Mouse (Mus musculus): Measurements from ENCODE around the gene Rabepk. TPM values are rescaled to one million over a fixed set of nuclear protein-coding genes. Genes with fewer than 3 reads are reported as not detected.
"Not testable (repeated sequence)": the region's sequence is repeated elsewhere in the genome, so short reads cannot be mapped to it uniquely, and the experiment has no call there.

Gene Rabepk
- polyA plus RNA-seq, 1 experiment from 2014 or later: 17.3 TPM

DNA sequence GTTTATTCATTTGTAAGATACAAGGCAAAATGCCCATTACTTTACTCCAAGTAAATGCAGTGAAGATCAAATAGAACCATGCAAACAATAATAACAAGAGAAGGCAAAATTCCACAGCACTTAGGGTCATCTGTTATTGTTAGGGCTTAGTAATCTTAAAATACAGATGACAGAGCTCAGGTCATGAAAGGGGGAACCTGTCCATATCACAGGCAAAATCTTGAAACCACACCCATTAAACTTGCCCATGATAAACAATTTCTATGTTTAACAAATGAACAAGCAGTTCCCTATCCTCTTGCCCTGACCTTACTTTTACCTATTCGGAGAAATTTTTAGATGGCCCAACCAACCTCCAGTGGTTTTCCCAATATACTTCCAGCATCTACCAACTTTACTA, 9.9 kb upstream of the Rabepk start:
- H3K36me3 ChIP-seq (ENCODE audit: control insufficient read depth, insufficient read depth): peaks cover 65% of the 10 kb centered on the region
- 0 out of 2 replicates have a peak overlapping the region, but pooled peaks have one; percentile 17 for H3K9ac ChIP-seq (ENCODE audit: low read depth, low read length)
- peaks cover 48% of the 10 kb centered on the region for H3K4me1 ChIP-seq (ENCODE audit: control insufficient read depth, low read depth, low read length)

GRCm38 (mm10) chr2:34808057-34808456, 8.3 kb upstream of the Rabepk start:
- H3K36me3 ChIP-seq (ENCODE audit: control insufficient read depth, insufficient read depth): peaks cover 58% of the 10 kb centered on the region
- H3K9ac ChIP-seq (ENCODE audit: low read depth, low read length): no peak overlapping the region
- WGBS (ENCODE audit: insufficient replicate concordance): 41% methylated on average over 2 of the region's 2 CpGs

More for the DNA sequence above, 9.9 kb upstream of the Rabepk start:
- no peaks in the 10 kb centered on the region for H3K27me3 ChIP-seq (ENCODE audit: control insufficient read depth, insufficient read depth, low read depth, low read length)
- H3K4me2 ChIP-seq (ENCODE audit: low read depth, low read length): peak overlapping the region; percentile 28; the same call in 1 of the 2 replicates
- H3K27ac ChIP-seq (ENCODE audit: low read length): peak overlapping the region; percentile 70
- H3K9me3 ChIP-seq (replicated peaks; ENCODE audit: control insufficient read depth, low read length): no peaks in the 10 kb centered on the region
- no peak overlapping the region for H3K4me3 ChIP-seq (ENCODE audit: low read depth, low read length)
- ATAC-seq (ENCODE audit: low read depth): no peak
- WGBS (ENCODE audit: insufficient replicate concordance): 58% methylated on average over 1 of the region's 1 CpGs

DNA sequence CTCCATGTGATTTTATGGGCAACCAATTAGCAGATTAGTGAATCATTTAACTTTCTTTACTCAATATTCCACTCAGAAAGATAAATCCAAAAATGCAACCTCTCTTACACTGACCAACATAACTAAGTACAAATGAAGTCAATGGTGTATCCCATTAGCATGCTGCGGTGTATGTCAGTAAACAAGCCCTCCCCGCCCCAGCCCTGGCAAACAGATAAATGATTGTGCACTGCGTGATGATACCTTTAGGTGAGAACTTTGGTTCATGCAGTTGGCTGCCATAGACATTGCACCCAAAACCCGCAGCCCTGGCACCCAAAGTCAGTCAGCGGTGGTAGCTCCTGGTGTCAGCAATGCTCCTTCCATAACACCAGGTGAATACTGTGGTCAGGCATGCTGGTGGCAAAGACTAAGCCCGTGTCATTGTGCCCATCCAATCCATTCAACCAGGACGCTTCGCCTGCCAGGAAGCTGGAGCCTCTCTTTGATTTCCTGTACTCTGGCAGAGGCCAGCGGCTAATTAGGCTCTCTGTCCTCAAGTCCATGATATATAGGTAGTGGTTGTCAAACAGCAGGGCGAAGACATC, 5.7 kb upstream of the Rabepk start:
- ATAC-seq (ENCODE audit: low read depth): peak; percentile 47
- Histone ChIP-seq H3K9ac (ENCODE audit: low read depth, low read length) (peak overlapping the region; percentile 44), H3K36me3 (ENCODE audit: control insufficient read depth, insufficient read depth) (peaks cover 35% of the 10 kb centered on the region), H3K27ac (ENCODE audit: low read length) (peak overlapping the region; percentile 87), H3K4me2 (ENCODE audit: low read depth, low read length) (peak overlapping the region; percentile 63), H3K9me3 (replicated peaks; ENCODE audit: control insufficient read depth, low read length) (no peaks in the 10 kb centered on the region), H3K27me3 (ENCODE audit: control insufficient read depth, insufficient read depth, low read depth, low read length) (no peaks in the 10 kb centered on the region), H3K4me3 (ENCODE audit: low read depth, low read length) (peak overlapping the region; percentile 40), H3K4me1 (ENCODE audit: control insufficient read depth, low read depth, low read length) (peaks cover 57% of the 10 kb centered on the region)
- WGBS (ENCODE audit: insufficient replicate concordance): 75% methylated on average over 10 of the region's 10 CpGs

More at GRCm38 (mm10) chr2:34808057-34808456, 8.3 kb upstream of the Rabepk start:
- H3K27me3 ChIP-seq (ENCODE audit: control insufficient read depth, insufficient read depth, low read depth, low read length): no peaks in the 10 kb centered on the region
- no peak overlapping the region for H3K4me2 ChIP-seq (ENCODE audit: low read depth, low read length)
- H3K9me3 ChIP-seq (replicated peaks; ENCODE audit: control insufficient read depth, low read length): no peaks in the 10 kb centered on the region
- H3K4me3 ChIP-seq (ENCODE audit: low read depth, low read length): no peak overlapping the region
- peak overlapping the region; percentile 66 for H3K27ac ChIP-seq (ENCODE audit: low read length)
- peaks cover 59% of the 10 kb centered on the region for H3K4me1 ChIP-seq (ENCODE audit: control insufficient read depth, low read depth, low read length)
- ATAC-seq (ENCODE audit: low read depth): no peak

DNA sequence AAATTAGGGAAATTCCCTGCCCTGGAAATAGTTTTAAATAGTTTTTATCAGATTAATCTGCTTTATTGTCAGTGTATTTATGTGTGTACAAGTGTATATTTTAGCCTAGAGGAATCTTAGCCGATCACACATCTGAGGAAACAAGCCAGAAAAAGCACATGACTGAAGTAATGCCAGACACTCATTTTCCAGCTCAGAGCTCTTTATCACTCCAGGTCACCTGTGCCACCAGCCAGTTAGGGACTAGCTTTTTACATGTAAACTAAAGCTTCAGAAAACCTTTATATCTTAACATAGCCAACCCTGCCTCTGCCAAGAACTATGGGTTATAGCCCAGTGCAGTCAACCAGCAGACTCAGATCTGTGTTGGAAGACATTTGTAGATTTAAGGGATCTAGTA, 5.1 kb upstream of the Rabepk start:
- Histone ChIP-seq H3K4me3 (ENCODE audit: low read depth, low read length) (peak overlapping the region; percentile 56), H3K9ac (ENCODE audit: low read depth, low read length) (peak overlapping the region; percentile 57), H3K4me1 (ENCODE audit: control insufficient read depth, low read depth, low read length) (peaks cover 59% of the 10 kb centered on the region), H3K9me3 (replicated peaks; ENCODE audit: control insufficient read depth, low read length) (no peaks in the 10 kb centered on the region), H3K27me3 (ENCODE audit: control insufficient read depth, insufficient read depth, low read depth, low read length) (no peaks in the 10 kb centered on the region), H3K27ac (ENCODE audit: low read length) (peak overlapping the region; percentile 95), H3K4me2 (ENCODE audit: low read depth, low read length) (peak overlapping the region; percentile 63), H3K36me3 (ENCODE audit: control insufficient read depth, insufficient read depth) (peaks cover 31% of the 10 kb centered on the region)
- peak; percentile 46 for ATAC-seq (ENCODE audit: low read depth)
- WGBS (ENCODE audit: insufficient replicate concordance): 22% methylated on average over 1 of the region's 1 CpGs

GRCm38 (mm10) chr2:34804172-34804571, 4.5 kb upstream of the Rabepk start:
- H3K4me2 ChIP-seq (ENCODE audit: low read depth, low read length): peak overlapping the region; percentile 63
- no peak for ATAC-seq (ENCODE audit: low read depth)
- H3K27ac ChIP-seq (ENCODE audit: low read length): peak overlapping the region; percentile 95

GRCm38 (mm10) chr2:34803746-34804145, 4.0 kb upstream of the Rabepk start:
- peaks cover 50% of the 10 kb centered on the region for H3K4me1 ChIP-seq (ENCODE audit: control insufficient read depth, low read depth, low read length)

More at GRCm38 (mm10) chr2:34804172-34804571, 4.5 kb upstream of the Rabepk start:
- 84% methylated on average over 2 of the region's 2 CpGs for WGBS (ENCODE audit: insufficient replicate concordance)
- peak overlapping the region; percentile 56 for H3K4me3 ChIP-seq (ENCODE audit: low read depth, low read length)
- no peaks in the 10 kb centered on the region for H3K9me3 ChIP-seq (replicated peaks; ENCODE audit: control insufficient read depth, low read length)
- no peaks in the 10 kb centered on the region for H3K27me3 ChIP-seq (ENCODE audit: control insufficient read depth, insufficient read depth, low read depth, low read length)
- H3K9ac ChIP-seq (ENCODE audit: low read depth, low read length): peak overlapping the region; percentile 57
- peaks cover 30% of the 10 kb centered on the region for H3K36me3 ChIP-seq (ENCODE audit: control insufficient read depth, insufficient read depth)
- peaks cover 52% of the 10 kb centered on the region for H3K4me1 ChIP-seq (ENCODE audit: control insufficient read depth, low read depth, low read length)

GRCm38 (mm10) chr2:34802565-34803245, 3.0 kb upstream of the Rabepk start:
- peak overlapping the region; percentile 42 for H3K4me2 ChIP-seq (ENCODE audit: low read depth, low read length)
- peak; percentile 25 for ATAC-seq (ENCODE audit: low read depth)
- H3K27me3 ChIP-seq (ENCODE audit: control insufficient read depth, insufficient read depth, low read depth, low read length); H3K9me3 ChIP-seq (replicated peaks; ENCODE audit: control insufficient read depth, low read length): not testable (repeated sequence)
- H3K27ac ChIP-seq (ENCODE audit: low read length): peak overlapping the region; percentile 93
- H3K4me3 ChIP-seq (ENCODE audit: low read depth, low read length): peak overlapping the region; percentile 74
- under 1% methylated on average over 28 of the region's 32 CpGs for WGBS (ENCODE audit: insufficient replicate concordance)
- peak overlapping the region; percentile 90 for H3K9ac ChIP-seq (ENCODE audit: low read depth, low read length)
- peaks cover 48% of the 10 kb centered on the region for H3K4me1 ChIP-seq (ENCODE audit: control insufficient read depth, low read depth, low read length)
- peaks cover 22% of the 10 kb centered on the region for H3K36me3 ChIP-seq (ENCODE audit: control insufficient read depth, insufficient read depth)

More at GRCm38 (mm10) chr2:34803746-34804145, 4.0 kb upstream of the Rabepk start:
- peak overlapping the region; percentile 63 for H3K4me2 ChIP-seq (ENCODE audit: low read depth, low read length)
- no peak for ATAC-seq (ENCODE audit: low read depth)
- H3K27me3 ChIP-seq (ENCODE audit: control insufficient read depth, insufficient read depth, low read depth, low read length): no peaks in the 10 kb centered on the region
- 70% methylated on average over 3 of the region's 3 CpGs for WGBS (ENCODE audit: insufficient replicate concordance)
- H3K9me3 ChIP-seq (replicated peaks; ENCODE audit: control insufficient read depth, low read length): no peaks in the 10 kb centered on the region
- H3K36me3 ChIP-seq (ENCODE audit: control insufficient read depth, insufficient read depth): peaks cover 26% of the 10 kb centered on the region
- H3K27ac ChIP-seq (ENCODE audit: low read length): peak overlapping the region; percentile 95
- peak overlapping the region; percentile 57 for H3K9ac ChIP-seq (ENCODE audit: low read depth, low read length)
- peak overlapping the region; percentile 56 for H3K4me3 ChIP-seq (ENCODE audit: low read depth, low read length)

GRCm38 (mm10) chr2:34801516-34802482, 2.1 kb upstream of the Rabepk start:
- peak overlapping the region; percentile 74 for H3K4me3 ChIP-seq (ENCODE audit: low read depth, low read length)
- H3K9ac ChIP-seq (ENCODE audit: low read depth, low read length): peak overlapping the region; percentile 90
- peak overlapping the region; percentile 93 for H3K27ac ChIP-seq (ENCODE audit: low read length)
- peaks cover 42% of the 10 kb centered on the region for H3K4me1 ChIP-seq (ENCODE audit: control insufficient read depth, low read depth, low read length)
- peak overlapping the region; percentile 18 for H3K4me2 ChIP-seq (ENCODE audit: low read depth, low read length)
- peak; percentile 86 for ATAC-seq (ENCODE audit: low read depth)
- H3K27me3 ChIP-seq (ENCODE audit: control insufficient read depth, insufficient read depth, low read depth, low read length): no peaks in the 10 kb centered on the region
- peaks cover 16% of the 10 kb centered on the region for H3K36me3 ChIP-seq (ENCODE audit: control insufficient read depth, insufficient read depth)
- no peaks in the 10 kb centered on the region for H3K9me3 ChIP-seq (replicated peaks; ENCODE audit: control insufficient read depth, low read length)
- WGBS (ENCODE audit: insufficient replicate concordance): 5% methylated on average over 39 of the region's 39 CpGs

Data from liver, embryonic 16.5 days (tissue).